Mouse (Mus musculus): ENCODE results near the gene P4hb.
"Not testable (repeated sequence)": the region's sequence is repeated elsewhere in the genome, so short reads cannot be mapped to it uniquely, and the experiment has no call there.

P4hb gene

DNA sequence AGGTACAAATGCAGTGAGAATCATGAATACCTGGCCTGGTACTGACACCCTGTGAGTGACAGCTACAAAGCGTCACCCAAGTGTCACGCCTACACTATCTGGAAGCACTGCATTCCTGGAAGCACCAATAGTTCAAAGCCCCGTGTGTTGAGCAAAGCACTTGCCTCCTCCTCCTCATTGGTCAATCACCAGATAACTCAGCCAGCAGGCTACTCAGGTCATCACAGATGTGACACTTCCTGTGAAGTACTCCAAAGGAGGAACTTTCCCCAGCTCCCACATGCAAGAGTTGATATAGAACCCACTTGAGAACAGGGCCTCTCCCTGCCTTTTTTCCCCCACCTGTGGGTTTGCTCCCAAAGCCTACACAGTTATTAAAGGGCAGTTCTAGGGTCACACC, 1.9 kb downstream of the P4hb start:
- no peaks in the 10 kb centered on the region for H3K27me3 ChIP-seq (ENCODE audit: insufficient read depth, low read length)
- H3K9me3 ChIP-seq (ENCODE audit: low read length): no peaks in the 10 kb centered on the region
- TF ChIP-seq CTCF (conservative IDR thresholded peaks at IDR 0.05; ENCODE audit: low read length) (no peak), NANOG (IDR thresholded peaks at IDR 0.05; ENCODE audit: borderline replicate concordance, low read length) (no peak)
- peaks cover 60% of the 10 kb centered on the region for H3K36me3 ChIP-seq (ENCODE audit: insufficient read depth, low read length)
- H3K4me3 ChIP-seq (replicated peaks; ENCODE audit: low read length): peak overlapping the region; percentile 99
- H3K4me1 ChIP-seq (replicated peaks; ENCODE audit: low read depth, low read length): peaks cover 41% of the 10 kb centered on the region

DNA sequence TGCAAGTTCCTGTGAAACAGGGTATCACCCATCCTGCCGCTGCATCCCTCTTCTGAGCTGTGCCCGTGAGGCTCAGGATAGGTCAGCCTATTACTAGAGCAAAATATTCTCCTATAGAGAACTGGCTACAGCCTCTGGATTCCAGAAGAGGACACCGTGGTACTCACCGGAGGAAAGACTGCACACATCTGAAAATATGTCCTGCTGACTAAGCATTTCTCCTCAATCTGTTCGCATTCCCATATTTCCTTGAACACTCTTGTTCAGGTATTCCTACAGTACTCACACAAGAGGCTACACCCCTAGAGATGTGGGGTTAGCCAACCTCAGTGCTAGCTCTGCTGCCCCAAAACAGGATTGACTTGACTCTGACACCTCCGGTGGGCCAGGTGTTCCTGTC, 4.7 kb downstream of the P4hb start:
- no peak overlapping the region for H3K4me3 ChIP-seq (replicated peaks; ENCODE audit: low read length)
- no peaks in the 10 kb centered on the region for H3K9me3 ChIP-seq (ENCODE audit: low read length)
- H3K36me3 ChIP-seq (ENCODE audit: insufficient read depth, low read length): peaks cover 86% of the 10 kb centered on the region
- peaks cover 35% of the 10 kb centered on the region for H3K4me1 ChIP-seq (replicated peaks; ENCODE audit: low read depth, low read length)
- no peaks in the 10 kb centered on the region for H3K27me3 ChIP-seq (ENCODE audit: insufficient read depth, low read length)
- TF ChIP-seq POU5F1 (IDR thresholded peaks at IDR 0.05; ENCODE audit: borderline replicate concordance, low read length) (no peak), CTCF (conservative IDR thresholded peaks at IDR 0.05; ENCODE audit: low read length) (no peak), NANOG (IDR thresholded peaks at IDR 0.05; ENCODE audit: borderline replicate concordance, low read length) (no peak)

DNA sequence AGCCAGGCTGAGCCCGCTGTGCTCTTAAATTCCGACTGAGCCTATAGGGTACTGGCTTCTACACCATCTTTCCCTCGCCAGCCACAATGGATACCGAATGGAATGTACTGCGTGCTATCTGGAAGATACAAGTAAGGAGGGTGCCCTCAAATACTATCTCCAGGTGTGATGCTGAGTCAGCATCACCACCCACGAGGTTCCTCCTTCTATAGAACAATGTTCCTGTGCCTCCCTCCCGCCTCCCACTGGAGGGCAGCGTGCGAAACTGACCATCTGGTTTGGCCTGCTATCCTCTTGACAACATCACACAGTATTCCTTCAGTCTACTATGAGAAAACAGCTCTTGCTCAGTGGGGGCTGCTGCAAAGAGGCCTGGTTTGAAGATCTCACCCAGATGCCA, 7.9 kb downstream of the P4hb start:
- no peak for TF ChIP-seq CTCF (conservative IDR thresholded peaks at IDR 0.05; ENCODE audit: low read length)
- TF ChIP-seq POU5F1 (IDR thresholded peaks at IDR 0.05; ENCODE audit: borderline replicate concordance, low read length): no peak
- TF ChIP-seq NANOG (IDR thresholded peaks at IDR 0.05; ENCODE audit: borderline replicate concordance, low read length): no peak
- no peaks in the 10 kb centered on the region for H3K9me3 ChIP-seq (ENCODE audit: low read length)
- H3K27me3 ChIP-seq (ENCODE audit: insufficient read depth, low read length): no peaks in the 10 kb centered on the region
- peaks cover 100% of the 10 kb centered on the region for H3K36me3 ChIP-seq (ENCODE audit: insufficient read depth, low read length)
- H3K4me1 ChIP-seq (replicated peaks; ENCODE audit: low read depth, low read length): peaks cover 22% of the 10 kb centered on the region
- H3K4me3 ChIP-seq (replicated peaks; ENCODE audit: low read length): no peak overlapping the region

DNA sequence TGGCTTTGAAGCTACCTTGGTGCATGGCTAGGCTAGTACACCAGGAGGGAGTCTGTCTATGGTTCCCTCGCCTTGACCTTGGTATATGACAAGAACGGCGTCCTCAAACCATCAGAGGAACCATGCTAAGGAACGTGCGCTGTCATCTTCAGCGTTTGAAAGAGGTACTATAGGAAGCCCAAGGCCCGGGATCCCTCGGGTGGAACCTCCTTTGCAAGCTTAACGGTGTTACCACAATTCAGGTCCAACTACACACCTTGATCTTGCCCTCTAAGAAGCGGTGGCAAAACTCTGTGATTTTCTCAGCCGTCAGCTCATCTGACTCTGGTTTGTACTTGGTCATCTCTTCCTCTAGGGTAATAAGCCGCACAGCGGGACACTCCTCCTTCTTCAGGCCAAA, 10.1 kb downstream of the P4hb start:
- H3K9me3 ChIP-seq (ENCODE audit: low read length): no peaks in the 10 kb centered on the region
- peaks cover 18% of the 10 kb centered on the region; the same call in 1 of the 2 replicates for H3K4me1 ChIP-seq (replicated peaks; ENCODE audit: low read depth, low read length)
- no peak for TF ChIP-seq POU5F1 (IDR thresholded peaks at IDR 0.05; ENCODE audit: borderline replicate concordance, low read length)
- TF ChIP-seq CTCF (conservative IDR thresholded peaks at IDR 0.05; ENCODE audit: low read length): no peak
- no peak for TF ChIP-seq NANOG (IDR thresholded peaks at IDR 0.05; ENCODE audit: borderline replicate concordance, low read length)
- H3K4me3 ChIP-seq (replicated peaks; ENCODE audit: low read length): no peak overlapping the region
- H3K27me3 ChIP-seq (ENCODE audit: insufficient read depth, low read length): no peaks in the 10 kb centered on the region
- peaks cover 90% of the 10 kb centered on the region for H3K36me3 ChIP-seq (ENCODE audit: insufficient read depth, low read length)

DNA sequence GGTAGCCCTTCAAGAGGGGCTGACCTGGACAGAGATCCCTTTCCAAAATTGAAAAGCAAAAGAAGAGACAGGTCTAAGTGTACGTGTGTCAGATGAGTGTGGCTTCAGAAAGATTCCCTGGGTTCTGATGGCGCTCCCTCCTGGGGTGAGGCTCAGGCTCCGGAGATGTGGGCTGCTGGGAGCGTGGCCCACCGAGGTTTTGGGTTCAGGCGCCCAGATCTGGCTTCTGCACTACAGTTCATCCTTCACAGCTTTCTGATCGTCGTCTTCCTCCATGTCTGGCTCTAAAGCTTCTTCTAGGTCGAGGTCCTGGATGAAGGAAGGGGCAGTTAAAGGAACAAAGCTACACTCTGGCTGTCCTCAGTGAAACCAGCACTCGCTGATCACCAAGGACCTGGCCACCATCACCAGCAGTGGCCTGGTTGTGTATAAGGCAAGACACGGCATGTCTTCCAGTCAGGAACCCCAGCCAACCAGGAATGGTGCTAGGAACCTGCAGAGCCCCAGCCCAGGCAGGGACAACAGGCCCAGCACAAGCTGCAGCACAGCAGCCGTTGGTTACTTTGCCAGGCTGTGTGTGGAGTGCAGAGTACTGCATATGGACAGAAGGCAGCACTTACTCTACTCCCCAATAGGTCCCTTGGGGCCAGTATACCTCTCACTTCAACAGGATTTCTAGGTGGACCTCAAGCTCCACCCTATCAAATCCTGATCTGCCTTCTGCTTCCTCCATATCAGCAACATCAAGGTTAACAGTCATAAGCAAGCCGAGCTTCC, 11.9 kb downstream of the P4hb start:
- no peaks in the 10 kb centered on the region for H3K27me3 ChIP-seq (ENCODE audit: insufficient read depth, low read length)
- peaks cover 72% of the 10 kb centered on the region for H3K36me3 ChIP-seq (ENCODE audit: insufficient read depth, low read length)
- H3K9me3 ChIP-seq (ENCODE audit: low read length): no peaks in the 10 kb centered on the region
- no peak overlapping the region for H3K4me3 ChIP-seq (replicated peaks; ENCODE audit: low read length)
- no peak for TF ChIP-seq CTCF (conservative IDR thresholded peaks at IDR 0.05; ENCODE audit: low read length)
- H3K4me1 ChIP-seq (replicated peaks; ENCODE audit: low read depth, low read length): peaks cover 13% of the 10 kb centered on the region; the same call in 1 of the 2 replicates

DNA sequence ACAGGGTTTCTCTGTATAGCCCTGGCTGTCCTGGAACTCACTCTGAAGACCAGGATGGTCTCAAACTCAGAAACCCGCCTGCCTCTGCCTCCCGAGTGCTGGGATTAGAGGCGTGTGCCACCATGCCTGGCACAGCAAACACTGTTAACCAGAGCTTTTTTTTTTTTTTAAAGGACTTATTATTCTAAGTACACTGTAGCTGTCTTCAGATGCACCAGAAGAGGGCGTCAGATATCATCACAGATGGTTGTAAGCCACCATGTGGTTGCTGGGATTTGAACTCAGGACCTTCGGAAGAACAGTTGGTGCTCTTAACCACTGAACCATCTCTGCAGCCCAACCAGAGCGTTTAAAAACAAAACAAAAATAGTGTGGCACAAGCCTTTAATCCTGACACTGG, 14.2 kb downstream of the P4hb start:
- H3K27me3 ChIP-seq (ENCODE audit: insufficient read depth, low read length); H3K4me3 ChIP-seq (replicated peaks; ENCODE audit: low read length); H3K9me3 ChIP-seq (ENCODE audit: low read length); H3K4me1 ChIP-seq (replicated peaks; ENCODE audit: low read depth, low read length): not testable (repeated sequence)
- 0 out of 2 replicates have a peak, but pooled peaks have one; percentile 2 for TF ChIP-seq CTCF (conservative IDR thresholded peaks at IDR 0.05; ENCODE audit: low read length)
- H3K36me3 ChIP-seq (ENCODE audit: insufficient read depth, low read length): peaks cover 49% of the 10 kb centered on the region

DNA sequence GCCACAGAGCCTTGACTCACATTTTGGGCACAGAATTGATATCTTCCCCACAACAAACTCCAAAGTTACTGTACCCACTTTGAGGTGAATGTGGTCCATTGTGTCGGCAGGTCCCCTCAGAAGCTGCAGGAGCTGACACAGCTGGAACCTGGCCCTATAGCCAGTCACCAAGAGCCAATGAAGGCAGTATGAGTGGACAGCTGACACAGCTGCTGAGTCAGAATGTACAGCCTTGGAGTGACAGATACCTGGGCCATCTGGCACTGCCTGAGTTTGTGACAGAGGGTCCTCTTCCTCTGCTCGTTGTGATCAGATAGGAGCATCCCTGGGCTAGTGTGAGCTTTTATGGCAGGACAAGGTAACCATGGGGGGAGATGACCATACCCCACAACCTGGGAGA, 17.8 kb downstream of the P4hb start:
- peaks cover 22% of the 10 kb centered on the region for H3K36me3 ChIP-seq (ENCODE audit: insufficient read depth, low read length)
- no peaks in the 10 kb centered on the region for H3K9me3 ChIP-seq (ENCODE audit: low read length)
- TF ChIP-seq NANOG (IDR thresholded peaks at IDR 0.05; ENCODE audit: borderline replicate concordance, low read length) (no peak), POU5F1 (IDR thresholded peaks at IDR 0.05; ENCODE audit: borderline replicate concordance, low read length) (no peak), CTCF (conservative IDR thresholded peaks at IDR 0.05; ENCODE audit: low read length) (no peak)
- peaks cover 14% of the 10 kb centered on the region for H3K4me1 ChIP-seq (replicated peaks; ENCODE audit: low read depth, low read length)
- H3K27me3 ChIP-seq (ENCODE audit: insufficient read depth, low read length): peaks cover 29% of the 10 kb centered on the region
- no peak overlapping the region for H3K4me3 ChIP-seq (replicated peaks; ENCODE audit: low read length)

DNA sequence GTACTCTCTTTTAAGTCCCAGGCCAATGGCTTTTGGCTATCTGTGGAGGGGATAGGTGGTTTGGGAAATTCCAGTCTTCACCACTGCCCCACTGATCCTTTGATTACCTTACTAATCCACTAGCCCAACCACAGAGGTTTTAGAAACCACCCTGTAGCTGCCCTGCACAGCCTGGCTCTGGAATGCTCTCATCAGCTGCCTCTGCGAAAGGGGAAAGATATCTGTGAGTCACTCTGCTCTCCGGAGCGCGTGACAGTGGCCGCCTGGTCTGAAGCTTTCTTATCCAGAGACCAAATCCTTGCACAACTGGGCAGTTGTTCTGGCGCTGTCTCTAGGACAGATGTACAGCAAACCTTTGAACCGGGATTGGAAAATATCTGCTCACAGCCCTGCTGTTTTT, 18.2 kb downstream of the P4hb start:
- Histone ChIP-seq H3K4me1 (replicated peaks; ENCODE audit: low read depth, low read length) (peaks cover 18% of the 10 kb centered on the region), H3K9me3 (ENCODE audit: low read length) (no peaks in the 10 kb centered on the region), H3K4me3 (replicated peaks; ENCODE audit: low read length) (no peak overlapping the region), H3K36me3 (ENCODE audit: insufficient read depth, low read length) (peaks cover 18% of the 10 kb centered on the region), H3K27me3 (ENCODE audit: insufficient read depth, low read length) (peaks cover 33% of the 10 kb centered on the region)
- TF ChIP-seq NANOG (IDR thresholded peaks at IDR 0.05; ENCODE audit: borderline replicate concordance, low read length) (no peak), CTCF (conservative IDR thresholded peaks at IDR 0.05; ENCODE audit: low read length) (no peak), POU5F1 (IDR thresholded peaks at IDR 0.05; ENCODE audit: borderline replicate concordance, low read length) (no peak)

DNA sequence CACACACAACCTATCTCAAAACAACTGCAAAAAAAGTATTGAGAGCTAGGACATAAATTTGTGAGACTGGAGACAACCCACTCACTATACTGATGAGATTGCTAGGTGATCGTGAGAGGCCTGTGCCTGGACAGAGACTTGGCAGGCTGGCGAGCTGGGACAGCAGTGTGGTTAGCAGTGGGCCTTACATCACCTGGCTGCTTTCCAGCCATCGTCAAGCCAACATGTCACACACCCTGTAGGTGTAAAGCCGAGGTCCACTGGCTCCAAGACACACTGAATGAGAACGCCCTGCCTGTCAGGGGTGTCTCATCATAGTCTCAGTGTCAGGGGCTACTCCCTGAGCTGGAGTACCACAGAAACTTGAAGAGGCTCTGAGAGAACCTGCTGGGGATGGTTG, 20.3 kb downstream of the P4hb start:
- Histone ChIP-seq H3K4me1 (replicated peaks; ENCODE audit: low read depth, low read length) (peaks cover 30% of the 10 kb centered on the region), H3K9me3 (ENCODE audit: low read length) (no peaks in the 10 kb centered on the region), H3K4me3 (replicated peaks; ENCODE audit: low read length) (no peak overlapping the region), H3K36me3 (ENCODE audit: insufficient read depth, low read length) (peaks cover 9% of the 10 kb centered on the region; the same call in 1 of the 2 replicates), H3K27me3 (ENCODE audit: insufficient read depth, low read length) (peaks cover 33% of the 10 kb centered on the region)
- TF ChIP-seq POU5F1 (IDR thresholded peaks at IDR 0.05; ENCODE audit: borderline replicate concordance, low read length) (no peak), NANOG (IDR thresholded peaks at IDR 0.05; ENCODE audit: borderline replicate concordance, low read length) (no peak), CTCF (conservative IDR thresholded peaks at IDR 0.05; ENCODE audit: low read length) (no peak)

Data from E14TG2a.4 (cell line).